Mouse (Mus musculus) lung, adult 18-20 months (tissue): ENCODE measurements around the gene Slc13a1.
"Not testable (repeated sequence)": the region's sequence is repeated elsewhere in the genome, so short reads cannot be mapped to it uniquely, and the experiment has no call there.

Experiments
- DNase-seq, 2 experiments: peaks; one replicate each; pipeline ENCODE4 v3.0.0; 2022; ENCODE audit warnings: mixed read lengths in 2 of 2

Gene Slc13a1

DNA sequence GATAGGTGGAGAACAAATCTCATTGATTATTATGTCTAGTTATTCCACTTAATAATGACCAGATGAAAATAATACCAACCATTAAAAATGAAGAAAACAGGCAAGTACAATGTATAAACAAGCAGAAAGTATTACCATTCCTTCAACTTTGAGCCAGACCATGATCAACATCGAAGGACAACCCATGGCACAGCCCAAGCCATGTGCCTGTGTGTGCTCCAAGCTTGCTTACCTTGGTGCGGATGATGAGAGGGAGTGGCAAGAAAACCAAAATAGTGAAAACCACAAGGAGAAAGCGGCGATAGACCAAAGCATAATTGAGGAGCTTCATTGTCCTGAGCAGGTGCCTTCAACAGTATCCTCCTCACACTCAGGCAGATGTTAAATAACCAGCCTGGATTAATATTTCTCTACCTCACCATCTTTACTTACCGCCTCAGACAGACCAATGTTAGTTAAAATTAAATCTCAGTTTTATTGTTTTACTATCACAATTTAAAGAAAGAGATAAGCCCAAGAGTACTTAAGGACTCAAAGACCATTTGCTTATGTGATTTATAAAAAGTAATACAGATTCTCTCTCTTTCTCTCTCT is at the start of gene Slc13a1:
Gene Slc13a1, minus strand, starts transcription at position 359 of the 594 bp plus-strand sequence.
- no peak for DNase-seq

DNA sequence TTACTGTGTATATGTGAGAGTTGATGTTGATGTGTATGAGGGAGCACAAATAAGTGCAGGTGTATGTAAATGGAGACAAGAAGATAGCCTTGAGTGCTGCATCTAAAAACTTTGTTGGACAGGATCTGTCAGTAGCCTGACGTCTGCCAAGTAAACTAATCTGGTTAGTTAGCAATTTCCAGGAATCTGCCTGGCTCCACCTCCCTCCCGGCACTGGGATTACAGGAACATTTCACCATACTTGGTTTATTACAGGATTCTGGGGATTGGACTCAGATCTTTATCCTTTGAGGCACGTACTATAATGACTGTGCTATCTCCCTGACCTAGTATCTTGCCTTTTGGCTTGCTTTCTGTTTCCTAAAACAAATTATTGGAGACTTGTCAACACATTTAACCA is 40.0 kb upstream of the Slc13a1 start:
- DNase-seq, result no peak

DNA sequence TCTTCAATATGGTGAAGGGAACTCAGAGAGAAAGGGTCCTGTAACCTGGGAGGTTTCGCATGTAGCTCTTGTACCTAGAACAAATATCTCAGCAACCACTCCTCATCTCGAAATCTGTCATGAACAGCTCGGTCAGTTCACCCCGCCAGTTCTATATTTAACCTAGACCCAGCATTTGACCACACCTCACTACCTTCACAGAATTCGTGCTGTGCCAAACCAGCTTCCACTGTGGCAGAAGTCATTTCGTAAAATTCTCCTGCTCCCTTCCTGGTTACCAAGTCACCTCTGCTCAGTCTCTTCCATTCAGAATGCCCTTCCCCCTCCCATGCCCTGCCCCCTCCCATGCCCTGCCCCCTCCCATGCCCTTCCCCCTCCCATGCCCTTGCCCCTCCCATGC is 34.3 kb upstream of the Slc13a1 start:
- no peak for DNase-seq

DNA sequence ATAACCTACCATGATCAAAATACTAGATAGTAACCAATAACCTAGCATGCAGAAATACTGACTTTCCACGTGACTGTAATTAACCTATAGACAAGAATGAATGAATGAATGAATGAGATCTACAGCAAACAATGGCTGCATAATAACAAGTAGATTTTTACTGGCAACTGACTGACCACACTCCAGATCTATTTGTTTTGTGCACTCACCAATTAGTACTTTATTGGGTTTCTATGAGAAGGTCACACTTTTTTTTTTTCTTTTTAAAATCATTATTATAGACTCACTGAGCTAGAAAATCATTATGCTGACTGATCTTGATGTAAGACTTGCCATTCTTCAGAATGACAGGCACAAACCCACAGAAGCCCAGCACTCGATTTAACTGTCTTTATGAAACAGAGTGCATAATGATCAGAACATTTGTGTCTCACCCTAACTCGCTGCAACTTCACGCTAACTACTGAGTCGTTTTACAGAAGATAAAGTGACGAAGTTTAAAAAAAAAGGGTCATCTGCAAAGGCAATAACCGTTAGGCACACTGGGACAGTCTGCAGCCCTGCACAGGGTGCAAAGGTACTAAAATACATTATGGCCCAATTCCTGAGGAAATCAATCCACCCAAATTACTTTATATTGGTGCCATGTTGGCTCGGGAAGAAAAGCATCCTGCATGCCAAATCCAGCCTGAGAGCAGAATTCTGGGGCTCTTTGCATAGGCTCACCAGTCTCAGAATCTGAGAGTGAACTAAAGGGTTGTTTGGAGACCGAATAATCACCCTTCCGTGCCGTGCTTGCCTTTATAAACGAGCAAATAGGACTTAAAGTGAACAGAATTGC is 33.0 kb upstream of the Slc13a1 start:
- DNase-seq, result no peak

DNA sequence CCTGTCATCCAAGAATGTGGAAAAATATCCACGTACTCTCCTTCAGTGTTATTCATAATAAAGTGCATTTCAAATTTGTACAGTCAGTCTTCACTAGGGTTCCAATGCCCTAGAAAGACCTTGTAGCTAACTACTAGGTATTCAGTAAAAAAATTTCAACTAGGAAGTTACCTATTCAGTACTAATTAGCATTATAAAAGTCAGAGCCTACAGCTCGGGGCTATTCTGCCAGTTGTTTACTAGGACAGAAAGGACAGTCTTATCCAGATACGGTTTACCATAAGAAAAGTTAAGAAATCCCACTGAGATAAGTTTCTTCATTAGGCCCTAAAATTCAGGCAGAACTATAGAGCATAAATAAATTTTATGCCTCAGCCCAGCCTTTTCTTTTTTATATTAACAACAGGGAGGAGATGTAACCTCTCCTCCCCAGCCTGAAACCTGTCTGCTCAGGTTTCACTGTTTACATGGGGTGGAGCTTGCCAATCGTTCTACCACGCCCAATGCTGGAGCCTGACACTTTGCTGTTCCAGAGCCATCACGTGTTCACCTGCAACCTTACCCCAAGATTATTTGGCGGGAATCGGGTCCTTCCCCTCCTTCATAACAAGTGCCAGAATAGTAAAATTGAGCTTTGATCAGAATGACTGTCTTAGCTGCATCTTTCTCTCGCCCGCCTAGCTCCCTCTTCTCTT is 29.8 kb upstream of the Slc13a1 start:
- not testable (repeated sequence) for DNase-seq

DNA sequence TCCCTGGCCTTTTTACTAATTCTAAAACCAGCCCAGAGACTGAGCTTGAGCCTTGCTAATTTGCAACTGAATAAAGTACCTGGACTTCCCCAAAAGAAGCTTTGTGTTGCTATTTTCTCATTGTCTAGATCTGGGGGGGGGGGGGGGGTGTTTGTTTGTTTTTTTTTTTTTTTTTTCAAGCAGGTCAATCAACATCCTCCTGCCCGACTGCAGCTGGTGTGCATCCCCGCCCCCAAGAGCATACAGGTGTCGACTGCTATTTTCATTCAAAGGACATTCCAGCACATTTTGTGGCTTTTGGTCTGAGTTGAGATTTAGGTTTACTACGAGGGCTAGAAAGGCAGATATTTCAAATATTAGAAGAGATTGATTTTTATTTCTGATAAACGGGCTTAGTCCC is 28.5 kb upstream of the Slc13a1 start:
- not testable (repeated sequence) for DNase-seq

DNA sequence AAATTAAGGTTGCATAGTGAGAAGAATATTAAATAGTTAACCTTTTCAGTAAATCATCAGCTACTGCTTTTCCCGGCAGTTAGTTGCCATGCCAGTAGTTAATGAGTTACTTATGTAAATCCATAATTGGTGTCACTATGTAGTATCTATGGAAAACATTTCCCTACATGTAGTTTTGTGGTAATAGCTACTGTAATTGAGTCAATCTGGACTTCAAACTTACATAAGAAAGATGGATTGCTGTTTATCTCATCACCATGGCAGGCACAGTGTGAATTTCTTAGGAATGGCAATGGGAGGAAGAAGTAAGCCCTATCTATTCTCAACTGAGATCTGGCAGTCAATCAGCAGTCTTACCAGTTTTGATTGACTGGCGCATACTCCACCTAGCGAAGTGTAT is 15.5 kb upstream of the Slc13a1 start:
- DNase-seq, result no peak

DNA sequence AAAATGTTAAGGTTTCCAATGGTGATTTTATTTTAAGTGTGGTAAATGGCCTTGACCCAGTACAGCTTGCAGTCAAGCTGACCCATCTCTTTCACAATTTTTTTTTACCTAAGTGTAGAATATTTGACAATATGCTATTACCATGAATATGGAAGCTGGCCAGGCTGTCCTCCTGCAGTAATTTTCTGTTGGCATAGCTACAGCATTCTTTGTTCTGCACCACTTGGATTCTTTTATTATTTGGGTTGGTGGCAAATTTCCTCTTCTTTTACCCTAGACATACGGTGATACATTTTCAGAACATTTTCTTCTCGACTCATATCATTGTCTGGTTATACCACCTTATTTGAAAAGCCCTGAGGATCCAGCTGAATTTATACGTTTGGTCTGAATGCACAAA is 7.5 kb upstream of the Slc13a1 start:
- DNase-seq, result no peak

DNA sequence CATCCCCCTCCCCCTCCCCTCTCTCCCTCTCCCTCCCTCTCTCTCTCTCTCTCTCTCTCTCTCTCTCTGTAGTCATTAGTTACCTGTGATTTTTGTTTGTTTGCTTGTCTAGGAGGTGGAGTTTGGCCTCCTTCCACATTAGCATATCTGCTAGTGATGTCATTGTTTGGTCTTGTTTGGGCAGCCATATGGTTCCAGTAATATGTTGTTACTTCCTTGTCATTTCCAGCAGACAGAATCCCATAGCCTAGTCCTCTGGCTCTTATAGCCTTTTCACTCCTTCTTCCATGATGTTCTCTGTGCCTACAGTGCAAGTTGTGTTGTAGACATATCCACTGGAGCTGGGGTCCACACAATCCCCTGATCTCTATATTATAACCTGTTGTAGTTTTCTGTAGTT is 6.1 kb upstream of the Slc13a1 start:
- DNase-seq, result no peak

DNA sequence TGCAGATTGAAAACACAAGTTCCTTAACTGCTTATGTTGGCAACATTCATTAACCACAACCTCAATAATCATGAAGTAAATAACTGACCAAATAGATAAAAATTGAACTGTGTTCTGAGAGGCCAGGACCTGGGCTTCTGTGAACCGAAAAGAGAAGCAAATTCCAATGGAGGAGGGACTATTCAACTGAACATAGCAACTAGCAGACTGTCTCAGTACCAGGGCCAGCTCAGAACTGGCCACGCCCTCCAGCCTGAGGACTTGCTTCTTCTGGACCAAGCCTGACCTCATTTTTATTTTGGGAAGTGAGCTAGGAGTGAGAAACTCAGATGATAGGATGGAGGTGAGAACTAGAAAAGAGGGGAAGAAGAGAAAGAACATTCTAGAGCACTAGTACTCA is 4.8 kb upstream of the Slc13a1 start:
- no peak for DNase-seq

DNA sequence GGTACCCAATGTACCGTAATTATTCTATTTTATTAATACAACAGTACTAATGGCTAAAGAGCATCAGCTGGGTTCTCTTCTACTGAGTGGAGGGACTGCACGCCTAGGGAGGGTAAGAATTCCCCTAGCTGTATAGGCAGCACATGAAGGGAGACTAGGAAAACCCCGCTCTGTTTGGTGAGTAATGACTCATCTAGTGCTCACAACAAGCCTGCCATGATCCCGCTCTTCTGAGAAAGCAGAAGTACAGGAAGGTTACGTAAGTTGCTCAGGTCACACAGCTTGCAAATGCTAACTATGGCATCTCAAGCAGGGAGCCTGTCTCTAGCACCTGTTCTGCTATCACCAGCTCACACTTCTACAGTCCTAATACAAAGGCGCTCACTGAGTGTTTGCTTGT is 1.1 kb downstream of the Slc13a1 start:
- DNase-seq, result peak in 1 of 2 experiments; percentile 4

DNA sequence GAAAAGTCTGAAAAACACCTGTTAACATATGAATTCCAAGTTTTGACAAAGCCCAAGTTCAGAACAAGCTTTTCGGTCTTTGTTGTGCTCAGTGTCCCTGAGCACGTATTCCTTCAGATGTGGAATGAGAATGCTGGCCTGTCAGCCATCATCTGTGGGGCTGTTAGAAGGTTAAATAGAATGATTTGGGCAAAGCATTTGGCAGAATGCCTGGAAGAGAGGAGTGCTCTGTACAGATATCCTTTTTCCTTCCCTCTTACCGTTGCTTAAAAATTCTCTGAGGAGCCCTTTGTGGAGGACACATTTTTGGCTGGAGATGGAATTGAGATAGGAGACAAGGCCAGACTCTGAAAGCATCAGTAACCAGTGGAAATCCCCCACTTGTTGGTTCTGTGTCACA is 2.6 kb downstream of the Slc13a1 start:
- no peak for DNase-seq

DNA sequence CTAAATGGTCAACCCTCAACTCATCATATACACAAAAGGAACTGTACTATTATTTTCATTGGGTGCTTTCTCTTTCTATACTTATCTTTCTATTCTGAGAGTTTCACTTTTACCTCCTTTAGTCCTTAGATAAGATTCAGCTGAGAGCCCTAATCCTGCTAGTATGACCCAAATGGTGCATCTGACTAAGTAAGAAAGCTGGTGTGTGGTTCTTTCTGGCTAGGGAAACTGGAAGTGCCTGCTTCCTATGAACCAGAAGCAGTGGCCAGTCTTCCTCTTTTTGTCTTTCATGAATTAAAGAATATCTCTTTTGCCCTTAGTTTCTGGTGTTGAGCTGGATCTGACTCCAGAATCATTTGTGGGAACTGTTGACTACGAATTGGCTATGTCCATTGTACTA is 8.1 kb downstream of the Slc13a1 start:
- DNase-seq, result no peak

DNA sequence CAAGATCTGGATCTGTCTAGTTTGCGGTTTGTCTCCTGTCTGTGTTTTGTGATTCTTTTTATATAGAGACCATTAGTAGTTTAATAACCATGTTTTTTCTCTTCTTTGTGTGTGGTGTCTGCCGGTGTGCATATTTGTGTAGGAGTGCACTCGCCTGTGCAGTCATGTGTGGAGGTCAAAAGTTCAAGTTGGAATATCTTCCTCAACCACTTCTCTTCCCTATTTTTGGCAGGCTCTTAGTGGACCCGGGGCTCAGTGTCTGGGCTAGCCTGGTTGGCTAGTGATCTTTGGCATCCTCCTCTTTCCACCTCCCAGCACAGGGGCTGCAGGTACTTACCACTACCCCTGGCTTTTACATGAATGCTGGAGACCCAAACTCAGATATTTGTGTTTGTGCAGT is 13.0 kb downstream of the Slc13a1 start:
- DNase-seq, result no peak

DNA sequence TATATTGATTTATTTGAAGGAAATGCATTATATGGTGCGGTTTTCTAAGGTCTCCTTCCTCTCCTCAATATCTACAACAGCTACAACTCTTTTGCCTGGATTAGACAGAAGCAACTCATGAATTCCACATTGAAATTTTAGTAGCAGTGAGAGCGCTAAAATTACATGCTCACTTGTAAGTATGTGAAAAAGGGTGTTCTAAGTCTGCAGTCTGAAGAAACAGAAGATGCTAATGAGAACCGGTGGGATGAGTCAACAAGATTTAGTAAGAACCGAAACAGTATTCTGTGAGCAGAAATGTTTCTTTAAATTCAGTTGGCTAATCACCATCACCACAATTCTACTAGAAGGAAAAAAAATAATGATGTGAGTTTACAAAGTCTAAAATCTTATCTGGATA is 34.9 kb downstream of the Slc13a1 start:
- no peak for DNase-seq

DNA sequence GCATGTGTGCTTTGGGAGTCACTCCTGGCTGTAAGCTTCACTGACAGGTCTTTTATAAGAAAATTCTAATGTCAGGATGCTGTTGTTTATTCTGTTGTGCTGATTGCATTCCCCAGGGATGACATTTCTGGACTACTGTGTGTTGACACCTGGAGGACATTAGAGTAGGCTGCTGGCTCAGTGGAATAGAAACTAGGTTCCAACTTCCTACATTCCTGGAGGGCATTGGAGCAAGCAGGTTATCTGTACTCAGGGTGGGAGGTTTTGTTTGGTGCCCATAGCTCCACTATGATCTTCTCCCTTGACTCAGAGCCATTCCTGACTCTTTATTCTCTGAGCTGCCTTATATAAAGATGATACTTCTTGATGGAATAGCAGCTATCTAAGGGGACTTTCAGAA is 45.3 kb downstream of the Slc13a1 start:
- no peak for DNase-seq

DNA sequence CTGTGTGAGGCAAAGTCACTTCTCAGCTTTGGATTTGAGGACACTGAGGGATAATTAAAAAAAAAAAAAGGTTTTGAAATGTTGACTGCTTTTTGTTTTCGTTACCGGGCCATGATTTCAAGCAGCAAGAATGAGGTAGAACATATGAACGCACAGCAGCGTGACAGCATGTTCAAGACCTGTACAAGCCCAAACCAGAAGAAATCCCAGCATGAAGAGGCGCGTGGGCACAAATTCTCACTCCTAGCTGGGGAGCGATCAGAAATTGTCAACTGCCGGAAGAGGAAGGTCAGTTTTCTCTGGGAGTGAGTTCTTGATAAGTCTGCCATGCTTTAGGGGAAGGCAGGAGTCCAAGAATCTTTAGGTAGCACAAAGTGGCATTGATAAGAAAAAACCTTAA is 56.3 kb downstream of the Slc13a1 start:
- DNase-seq, result no peak

DNA sequence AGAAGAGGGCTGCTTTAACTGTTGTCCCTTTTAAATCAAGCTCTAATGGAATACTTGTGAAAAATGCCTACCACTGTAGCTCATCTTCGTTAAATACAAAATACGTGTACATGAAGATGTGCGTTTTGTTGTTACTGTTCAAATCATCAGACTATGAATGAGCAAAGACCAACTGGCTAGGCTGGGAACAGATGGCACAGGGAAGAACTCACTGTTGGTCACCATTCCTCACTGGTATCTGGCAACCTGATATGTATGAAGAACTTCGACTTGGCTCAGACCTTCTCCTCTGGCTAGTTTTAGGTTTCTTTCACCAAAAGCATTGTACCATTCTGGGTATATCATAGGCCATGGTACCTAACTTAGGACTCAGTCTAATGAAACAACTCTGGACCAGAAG is 59.4 kb downstream of the Slc13a1 start:
- DNase-seq, result no peak

DNA sequence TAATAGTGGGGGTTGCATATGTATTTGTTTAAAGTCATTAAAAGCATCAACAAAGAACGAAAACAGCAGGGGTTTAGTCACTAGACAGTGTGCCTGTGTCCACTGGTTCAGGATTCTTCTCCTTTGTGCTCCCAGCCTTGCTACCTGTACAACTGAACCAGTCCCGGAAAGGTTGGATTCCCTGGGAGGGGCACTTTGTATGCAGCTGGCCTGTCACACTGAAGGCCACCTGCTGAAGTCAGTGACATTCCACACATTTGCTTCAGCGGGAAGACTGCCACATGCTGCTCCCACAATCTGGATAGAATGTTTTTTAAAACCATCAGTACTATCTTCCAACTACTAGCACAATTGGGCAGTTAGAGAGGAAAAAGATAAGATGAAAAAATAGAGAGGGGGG is 61.7 kb downstream of the Slc13a1 start:
- no peak for DNase-seq

DNA sequence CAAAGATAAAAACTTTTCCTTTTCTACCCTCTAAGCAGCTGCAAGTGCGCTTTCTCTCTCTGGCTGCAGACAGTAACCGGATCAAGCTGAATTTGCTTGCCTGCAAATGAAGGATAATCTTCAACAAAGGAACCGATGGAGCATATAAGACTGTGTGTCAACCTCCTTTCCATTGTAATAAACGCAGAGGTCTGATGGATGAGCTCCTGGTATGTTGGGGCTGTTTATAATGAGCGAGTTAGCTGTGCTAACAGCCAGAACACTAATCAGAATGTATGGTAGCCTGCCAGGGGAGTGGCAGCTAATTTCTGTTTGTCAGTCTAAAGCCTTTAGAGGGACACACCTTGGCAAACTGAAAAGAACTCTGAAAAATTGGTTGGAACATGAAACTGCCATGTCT is 62.2 kb downstream of the Slc13a1 start:
- no peak for DNase-seq

DNA sequence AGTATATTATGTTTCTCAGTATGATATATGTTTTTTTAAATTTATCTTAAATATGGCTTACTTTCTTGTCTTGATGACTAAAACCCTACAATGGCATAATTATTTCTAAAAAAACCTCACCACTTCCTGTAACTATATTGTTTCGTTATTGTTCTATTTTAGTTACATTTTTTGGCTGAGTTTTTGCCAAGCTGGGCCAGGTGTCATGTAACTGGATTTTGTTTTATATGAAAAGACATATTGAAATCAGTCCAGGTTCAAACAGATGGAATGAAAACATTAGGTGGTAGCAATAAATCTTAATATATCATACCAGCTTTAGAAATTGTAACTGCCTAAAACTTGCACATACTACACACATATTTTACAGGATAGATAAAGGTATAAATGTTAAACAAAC is 66.6 kb downstream of the Slc13a1 start:
- DNase-seq, result no peak

DNA sequence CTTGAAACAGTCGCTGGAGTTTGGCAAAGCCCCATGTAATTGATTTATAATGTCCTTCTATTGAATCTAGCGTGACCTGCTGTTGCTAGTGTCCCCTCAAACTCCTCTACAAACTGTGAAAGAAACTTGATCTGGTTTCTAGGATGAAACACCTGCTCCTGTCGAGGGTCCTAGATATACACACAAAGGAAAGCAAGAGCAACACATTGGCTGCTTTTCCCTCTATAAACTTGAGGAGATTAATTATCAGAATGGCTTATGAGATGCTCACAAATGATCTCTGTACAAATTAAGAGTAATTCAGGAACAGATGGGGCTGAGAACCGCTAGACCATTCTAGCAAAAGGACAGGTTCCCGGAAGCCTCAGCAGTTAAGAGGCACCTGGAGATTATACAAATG is 67.2 kb downstream of the Slc13a1 start:
- DNase-seq, result no peak

DNA sequence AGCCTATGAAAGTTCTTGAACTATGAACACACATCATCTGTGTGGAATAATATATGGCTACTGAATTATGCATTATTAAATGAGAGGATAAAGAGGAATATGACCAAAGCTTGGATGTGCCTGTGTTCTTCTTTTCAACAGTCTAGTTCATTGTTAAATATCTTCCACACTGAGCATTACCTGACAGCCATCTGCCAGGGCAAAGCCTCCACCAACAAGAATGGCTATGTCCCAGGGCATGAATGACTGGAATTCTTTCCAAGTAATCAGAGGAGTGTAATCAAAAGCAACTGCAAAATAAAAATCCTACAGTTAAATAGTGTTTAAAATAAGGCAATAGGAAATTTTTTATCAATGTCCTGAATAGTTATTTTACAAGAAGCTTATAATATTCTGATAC is 70.5 kb downstream of the Slc13a1 start:
- no peak for DNase-seq

DNA sequence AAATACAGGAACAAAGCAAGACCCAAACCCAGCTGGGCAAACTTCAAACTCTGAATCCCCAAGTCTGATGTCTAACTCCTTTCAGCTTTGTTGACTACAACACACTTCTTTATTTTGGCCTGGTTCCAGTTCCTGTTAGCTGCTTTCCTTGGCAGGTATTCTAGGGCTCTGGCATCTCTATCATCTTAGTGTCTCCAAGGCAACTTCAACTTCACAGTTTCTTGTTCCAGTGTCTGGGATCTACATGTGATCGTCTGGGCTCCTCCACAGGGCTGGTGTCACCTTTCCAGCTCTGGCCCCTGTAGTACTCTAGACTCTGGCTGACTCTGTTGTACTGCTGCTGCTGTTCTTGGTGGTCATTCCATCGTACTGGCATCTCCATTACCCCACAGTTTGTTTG is 91.8 kb downstream of the Slc13a1 start:
- DNase-seq, result peak in 1 of 2 experiments; percentile 7
